Comparison of ENCODE assay signal across 7 mouse cellular contexts in the genomic region with DNA sequence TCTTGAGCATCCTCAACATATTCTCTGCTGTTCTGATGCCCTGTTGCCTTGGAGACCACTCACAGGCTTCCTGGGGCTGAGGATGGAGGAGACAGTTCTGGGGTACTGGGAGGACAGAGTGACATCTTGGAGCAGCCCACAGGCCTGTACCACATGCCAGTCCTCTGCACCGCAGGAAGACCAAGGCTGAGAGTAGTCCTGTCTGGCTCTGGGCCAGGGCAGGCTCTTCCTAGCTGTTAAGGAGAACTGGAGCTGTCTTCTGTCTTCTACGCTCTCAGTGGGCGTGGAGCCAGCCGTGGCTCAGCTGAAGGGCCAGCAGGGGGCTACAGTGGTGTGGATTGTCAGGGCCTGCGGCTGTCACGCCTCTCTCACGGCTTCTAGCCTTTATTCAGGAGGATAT. TPM values are rescaled to one million over a fixed set of nuclear protein-coding genes. Genes with fewer than 3 reads are reported as not detected.
A peak's percentile ranks its signal among the peaks of the same experiment; 100 is the strongest.
DNase-seq lines count a peak whose midpoint lies in the region; ATAC-seq and TF ChIP-seq lines count a peak whose summit lies in the region.

No protein-coding gene starts in this region.

- H3K4me1 ChIP-seq in heart, postnatal 0 days (ENCODE audit: control insufficient read depth, insufficient read depth): peaks cover 12% of the 10 kb centered on the region
- no peaks in the 10 kb centered on the region for H3K4me1 ChIP-seq in stomach, embryonic 16.5 days (ENCODE audit: control insufficient read depth, insufficient read depth, low read length)

- no peaks in the 10 kb centered on the region for H3K27me3 ChIP-seq in heart, postnatal 0 days (ENCODE audit: control insufficient read depth, insufficient read depth, low read length)
- no peaks in the 10 kb centered on the region for H3K27me3 ChIP-seq in stomach, embryonic 16.5 days (ENCODE audit: control insufficient read depth, insufficient read depth, low read length)

- no peaks in the 10 kb centered on the region for H3K9me3 ChIP-seq in heart, postnatal 0 days (replicated peaks; ENCODE audit: control insufficient read depth, low read length)
- no peaks in the 10 kb centered on the region for H3K9me3 ChIP-seq in stomach, embryonic 16.5 days (replicated peaks; ENCODE audit: control insufficient read depth, low read length)

- TF ChIP-seq CTCF in heart, postnatal 0 days (IDR thresholded peaks at IDR 0.05; ENCODE audit: low read depth): peak; percentile 63

- peak; percentile 60 for ATAC-seq in heart, postnatal 0 days (ENCODE audit: insufficient read depth, low read depth)
- peak; percentile 57; the same call in 1 of the 2 replicates for ATAC-seq in stomach, embryonic 16.5 days (ENCODE audit: insufficient read depth, low FRiP score)

- H3K36me3 ChIP-seq in heart, postnatal 0 days (replicated peaks; ENCODE audit: control insufficient read depth, insufficient read depth, low read length): no peaks in the 10 kb centered on the region
- H3K36me3 ChIP-seq in stomach, embryonic 16.5 days (ENCODE audit: control insufficient read depth, insufficient read depth, low read length): no peaks in the 10 kb centered on the region

- no peak overlapping the region for H3K4me3 ChIP-seq in heart, postnatal 0 days (ENCODE audit: low read depth, low read length)
- no peak overlapping the region for H3K4me3 ChIP-seq in stomach, embryonic 16.5 days (replicated peaks; ENCODE audit: low read length)

- DNase-seq in A20 (ENCODE audit: low read depth, low spot score): peak; percentile 68
- DNase-seq in ES-CJ7 (ENCODE audit: low read depth, low spot score): peak; percentile 51
- peak; percentile 67 for DNase-seq in cerebellum, postnatal 36 days
- peak; percentile 38 for DNase-seq in heart, postnatal 0 days (ENCODE audit: low spot score)
- peak; percentile 63 for DNase-seq in left cerebral cortex, adult 11 months (ENCODE audit: low spot score)
- peak; percentile 58 for DNase-seq in mesoderm, embryonic 11.5 days (ENCODE audit: low read depth, low spot score)

- TF ChIP-seq EP300 in heart, postnatal 0 days (IDR thresholded peaks at IDR 0.05; ENCODE audit: low read depth): no peak

- H3K27ac ChIP-seq in heart, postnatal 0 days (ENCODE audit: low read depth): no peak overlapping the region
- H3K27ac ChIP-seq in stomach, embryonic 16.5 days (ENCODE audit: low read length): no peak overlapping the region

- no peak overlapping the region for H3K4me2 ChIP-seq in heart, postnatal 0 days (ENCODE audit: low read depth, low read length)
- no peak overlapping the region for H3K4me2 ChIP-seq in stomach, embryonic 16.5 days (ENCODE audit: low read depth, low read length)

- WGBS in heart, postnatal 0 days: 10% methylated on average over 7 of the region's 7 CpGs
- WGBS in stomach, embryonic 16.5 days: 16% methylated on average over 7 of the region's 7 CpGs

- H3K9ac ChIP-seq in heart, postnatal 0 days (replicated peaks; ENCODE audit: low read depth, low read length): no peak overlapping the region
- H3K9ac ChIP-seq in stomach, embryonic 16.5 days (ENCODE audit: low read length): no peak overlapping the region

RNA-seq across cellular contexts. Expression of a gene that starts 57.8 kb away (rescaled TPM):
- total RNA-seq in heart, postnatal 0 days (2014; rRNA removed; ENCODE audit: low replicate concordance): 45.9 and 131 TPM in 2 replicates
- polyA plus RNA-seq in heart, postnatal 0 days (2015; fragmentation: Nextera tagmentation; extraction: Ambion mirVana): 39.1 and 46.9 TPM in 2 replicates
- polyA plus RNA-seq in stomach, embryonic 16.5 days (2015; fragmentation: Nextera tagmentation; extraction: Ambion mirVana): 65.1 and 74.4 TPM in 2 replicates
